Comparison of ENCODE assay signal across 8 mouse cellular contexts in genomic region chr1:139422941-139423340, GRCm38 (mm10). TPM values are rescaled to one million over a fixed set of nuclear protein-coding genes. Genes with fewer than 3 reads are reported as not detected.
DNase-seq lines count a peak whose midpoint lies in the region; ATAC-seq and TF ChIP-seq lines count a peak whose summit lies in the region.

No protein-coding gene starts in this region.

- TF ChIP-seq POLR2A in ES-Bruce4 (IDR thresholded peaks at IDR 0.05; ENCODE audit: insufficient read depth, low read length) = no peak

- H3K36me3 ChIP-seq in ES-Bruce4 (ENCODE audit: control insufficient read depth, insufficient read depth, low read length, poor library complexity, severe bottlenecking) = peaks cover 17% of the 10 kb centered on the region
- H3K36me3 ChIP-seq in embryonic facial prominence, embryonic 11.5 days (replicated peaks; ENCODE audit: control insufficient read depth, insufficient read depth, low read depth, low read length) = no peaks in the 10 kb centered on the region
- H3K36me3 ChIP-seq in hindbrain, embryonic 15.5 days = no peaks in the 10 kb centered on the region
- H3K36me3 ChIP-seq in liver, embryonic 11.5 days (ENCODE audit: control insufficient read depth, insufficient read depth, low read length) = no peaks in the 10 kb centered on the region; the same call in 1 of the 2 replicates
- H3K36me3 ChIP-seq in neural tube, embryonic 13.5 days = 0 out of 2 replicates have a peak, but pooled peaks cover 4% of the 10 kb centered on the region

- H3K4me2 ChIP-seq in embryonic facial prominence, embryonic 11.5 days (ENCODE audit: low read depth, low read length) = peak overlapping the region; percentile 61
- H3K4me2 ChIP-seq in hindbrain, embryonic 15.5 days = peak overlapping the region; percentile 69
- H3K4me2 ChIP-seq in liver, embryonic 11.5 days = peak overlapping the region; percentile 80
- H3K4me2 ChIP-seq in neural tube, embryonic 13.5 days = peak overlapping the region; percentile 78

- no peaks in the 10 kb centered on the region for H3K9me3 ChIP-seq in ES-Bruce4 (replicated peaks; ENCODE audit: control insufficient read depth, insufficient read depth, low read length, poor library complexity, severe bottlenecking)
- no peaks in the 10 kb centered on the region for H3K9me3 ChIP-seq in embryonic facial prominence, embryonic 11.5 days (replicated peaks; ENCODE audit: control insufficient read depth, low read length)
- H3K9me3 ChIP-seq in hindbrain, embryonic 15.5 days = no peaks in the 10 kb centered on the region
- H3K9me3 ChIP-seq in liver, embryonic 11.5 days (ENCODE audit: control insufficient read depth, low read length) = no peaks in the 10 kb centered on the region
- no peaks in the 10 kb centered on the region for H3K9me3 ChIP-seq in neural tube, embryonic 13.5 days

- peak overlapping the region; percentile 80 for H3K4me3 ChIP-seq in ES-Bruce4 (ENCODE audit: low read depth, low read length)
- peak overlapping the region; percentile 91 for H3K4me3 ChIP-seq in embryonic facial prominence, embryonic 11.5 days (ENCODE audit: low read depth, low read length)
- peak overlapping the region; percentile 70 for H3K4me3 ChIP-seq in hindbrain, embryonic 15.5 days
- H3K4me3 ChIP-seq in liver, embryonic 11.5 days (ENCODE audit: low read depth, low read length) = peak overlapping the region; percentile 70
- peak overlapping the region; percentile 95 for H3K4me3 ChIP-seq in neural tube, embryonic 13.5 days

- peak overlapping the region; percentile 98 for H3K9ac ChIP-seq in ES-Bruce4 (ENCODE audit: low read depth, poor library complexity, severe bottlenecking)
- peak overlapping the region; percentile 97 for H3K9ac ChIP-seq in embryonic facial prominence, embryonic 11.5 days (replicated peaks; ENCODE audit: low read length)
- peak overlapping the region; percentile 93 for H3K9ac ChIP-seq in hindbrain, embryonic 15.5 days
- H3K9ac ChIP-seq in liver, embryonic 11.5 days (ENCODE audit: low read depth, low read length) = peak overlapping the region; percentile 81
- H3K9ac ChIP-seq in neural tube, embryonic 13.5 days = peak overlapping the region; percentile 97

- no peak for TF ChIP-seq CTCF in ES-Bruce4 (IDR thresholded peaks at IDR 0.05; ENCODE audit: low read depth, low read length)

- DNase-seq in cerebellum, adult 18-20 months = peak; percentile 9 to 17
- no peak for DNase-seq in cerebellum, adult 11 months
- DNase-seq in embryonic facial prominence, embryonic 11.5 days (ENCODE audit: low spot score) = peak; percentile 31
- no peak for DNase-seq in liver, embryonic 11.5 days (ENCODE audit: low spot score)
- no peak for DNase-seq in gastrocnemius, postnatal 25 days

- WGBS in embryonic facial prominence, embryonic 11.5 days = 35% methylated on average over 10 of the region's 10 CpGs
- WGBS in hindbrain, embryonic 15.5 days = 17% methylated on average over 10 of the region's 10 CpGs
- WGBS in liver, embryonic 11.5 days = 34% methylated on average over 10 of the region's 10 CpGs
- 25% methylated on average over 10 of the region's 10 CpGs for WGBS in neural tube, embryonic 13.5 days

- TF ChIP-seq EP300 in ES-Bruce4 (IDR thresholded peaks at IDR 0.05; ENCODE audit: insufficient read depth, low read depth, low read length) = no peak

- no peak for ATAC-seq in embryonic facial prominence, embryonic 11.5 days (replicated peaks; ENCODE audit: insufficient number of reproducible peaks, low FRiP score, low TSS enrichment, low read depth)
- ATAC-seq in hindbrain, embryonic 15.5 days (ENCODE audit: low FRiP score, low read depth) = no peak
- no peak for ATAC-seq in liver, embryonic 11.5 days (replicated peaks; ENCODE audit: low FRiP score)
- ATAC-seq in neural tube, embryonic 13.5 days (ENCODE audit: low read depth) = no peak

- H3K4me1 ChIP-seq in ES-Bruce4 (ENCODE audit: control insufficient read depth, insufficient read depth, low read length) = peaks cover 1% of the 10 kb centered on the region
- no peaks in the 10 kb centered on the region; the same call in 1 of the 2 replicates for H3K4me1 ChIP-seq in embryonic facial prominence, embryonic 11.5 days (ENCODE audit: control insufficient read depth, insufficient read depth, low read length)
- H3K4me1 ChIP-seq in hindbrain, embryonic 15.5 days (replicated peaks) = peaks cover 45% of the 10 kb centered on the region
- H3K4me1 ChIP-seq in liver, embryonic 11.5 days (replicated peaks; ENCODE audit: control insufficient read depth, insufficient read depth, low read length) = peaks cover 28% of the 10 kb centered on the region
- H3K4me1 ChIP-seq in neural tube, embryonic 13.5 days (replicated peaks) = peaks cover 48% of the 10 kb centered on the region

- no peak overlapping the region for H3K27ac ChIP-seq in ES-Bruce4 (ENCODE audit: insufficient read depth, low read length)
- H3K27ac ChIP-seq in embryonic facial prominence, embryonic 11.5 days (replicated peaks; ENCODE audit: low read depth, low read length) = no peak overlapping the region
- peak overlapping the region; percentile 89 for H3K27ac ChIP-seq in hindbrain, embryonic 15.5 days (replicated peaks)
- peak overlapping the region; percentile 67 for H3K27ac ChIP-seq in liver, embryonic 11.5 days (ENCODE audit: low read depth, low read length)
- H3K27ac ChIP-seq in neural tube, embryonic 13.5 days (replicated peaks) = peak overlapping the region; percentile 93

- H3K27me3 ChIP-seq in ES-Bruce4 (ENCODE audit: control insufficient read depth, insufficient read depth, low read length, poor library complexity, severe bottlenecking) = no peaks in the 10 kb centered on the region
- H3K27me3 ChIP-seq in embryonic facial prominence, embryonic 11.5 days (ENCODE audit: control insufficient read depth, insufficient read depth, low read length) = no peaks in the 10 kb centered on the region
- H3K27me3 ChIP-seq in hindbrain, embryonic 15.5 days = no peaks in the 10 kb centered on the region
- no peaks in the 10 kb centered on the region for H3K27me3 ChIP-seq in liver, embryonic 11.5 days (replicated peaks; ENCODE audit: control insufficient read depth, insufficient read depth, low read length)
- no peaks in the 10 kb centered on the region for H3K27me3 ChIP-seq in neural tube, embryonic 13.5 days

RNA-seq across cellular contexts. Expression of gene Zbtb41, which starts 0.9 kb away (rescaled TPM):
- polyA plus RNA-seq in ES-Bruce4 (2011; ENCODE audit: insufficient read depth, insufficient read length, low read depth, missing spikeins) = 15.5 and 19.9 TPM in 2 replicates
- polyA plus RNA-seq in embryonic facial prominence, embryonic 11.5 days (2014; fragmentation: Nextera tagmentation; extraction: Ambion mirVana) = 18.3 and 18.9 TPM in 2 replicates
- 13.6 and 15.1 TPM in 2 replicates for polyA plus RNA-seq in hindbrain, embryonic 15.5 days (2015; fragmentation: Nextera tagmentation; extraction: Ambion mirVana)
- 7.8 and 8.2 TPM in 2 replicates for polyA plus RNA-seq in liver, embryonic 11.5 days (2014; fragmentation: Nextera tagmentation; extraction: Ambion mirVana)
- polyA plus RNA-seq in neural tube, embryonic 13.5 days (2015; fragmentation: Nextera tagmentation; extraction: Ambion mirVana) = 9.8 and 11.7 TPM in 2 replicates
- total RNA-seq in gastrocnemius, postnatal 25 days (2021) = 10 to 100 TPM; 15.2 to 16.9 TPM

RNA-seq across cellular contexts. Expression of gene Aspm, which starts 31.6 kb away (rescaled TPM):
- 53.5 and 56.7 TPM in 2 replicates for polyA plus RNA-seq in ES-Bruce4 (2011; ENCODE audit: insufficient read depth, insufficient read length, low read depth, missing spikeins)
- polyA plus RNA-seq in embryonic facial prominence, embryonic 11.5 days (2014; fragmentation: Nextera tagmentation; extraction: Ambion mirVana) = 24.0 and 28.6 TPM in 2 replicates
- 3.1 and 4.4 TPM in 2 replicates for polyA plus RNA-seq in hindbrain, embryonic 15.5 days (2015; fragmentation: Nextera tagmentation; extraction: Ambion mirVana)
- 16.1 and 19.0 TPM in 2 replicates for polyA plus RNA-seq in liver, embryonic 11.5 days (2014; fragmentation: Nextera tagmentation; extraction: Ambion mirVana)
- 3.2 and 4.1 TPM in 2 replicates for polyA plus RNA-seq in neural tube, embryonic 13.5 days (2015; fragmentation: Nextera tagmentation; extraction: Ambion mirVana)
- under 1 TPM; 0.41 to 0.51 TPM for total RNA-seq in gastrocnemius, postnatal 25 days (2021)

RNA-seq across cellular contexts. Expression of gene Crb1, which starts 46.0 kb away (rescaled TPM):
- 0.16 and 0.17 TPM in 2 replicates for polyA plus RNA-seq in ES-Bruce4 (2011; ENCODE audit: insufficient read depth, insufficient read length, low read depth, missing spikeins)
- 0.38 and 0.72 TPM in 2 replicates for polyA plus RNA-seq in embryonic facial prominence, embryonic 11.5 days (2014; fragmentation: Nextera tagmentation; extraction: Ambion mirVana)
- 1.4 and 1.5 TPM in 2 replicates for polyA plus RNA-seq in hindbrain, embryonic 15.5 days (2015; fragmentation: Nextera tagmentation; extraction: Ambion mirVana)
- 0.07 and 0.10 TPM in 2 replicates for polyA plus RNA-seq in liver, embryonic 11.5 days (2014; fragmentation: Nextera tagmentation; extraction: Ambion mirVana)
- 1.1 and 1.3 TPM in 2 replicates for polyA plus RNA-seq in neural tube, embryonic 13.5 days (2015; fragmentation: Nextera tagmentation; extraction: Ambion mirVana)
- total RNA-seq in gastrocnemius, postnatal 25 days (2021) = not detected

Comparison
In these comparisons a context has a peak if more than half of its experiments do, and no peak if none do; other contexts are left out.
1. DNase-seq: peak in cerebellum, adult 18-20 months (2 of 2) and embryonic facial prominence, embryonic 11.5 days (single experiment); none in cerebellum, adult 11 months (single experiment), liver, embryonic 11.5 days (single experiment) and gastrocnemius, postnatal 25 days (single experiment).
2. H3K27ac ChIP-seq: peak in hindbrain, embryonic 15.5 days (single experiment), liver, embryonic 11.5 days (single experiment) and neural tube, embryonic 13.5 days (single experiment); none in ES-Bruce4 (single experiment) and embryonic facial prominence, embryonic 11.5 days (single experiment).
3. Peak in every context shown above with its lines, with median percentiles within 50 percentile points of each other: H3K4me3 ChIP-seq, H3K9ac ChIP-seq and H3K4me2 ChIP-seq.